Mouse (Mus musculus): ENCODE data around the gene Coro2b. TPM values are rescaled to one million over a fixed set of nuclear protein-coding genes. Genes with fewer than 3 reads are reported as not detected.
A peak's percentile ranks its signal among the peaks of the same experiment; 100 is the strongest.

Coro2b gene
- total and polyA plus RNA-seq, 2 experiments from 2014 or later: 31.6 to 53.2 TPM

- no peak overlapping the region for H3K4me3 ChIP-seq (ENCODE audit: low read depth, low read length)
- H3K4me2 ChIP-seq (ENCODE audit: low read depth): no peak overlapping the region
- H3K9me3 ChIP-seq (ENCODE audit: low read length): no peaks in the 10 kb centered on the region
- no peak overlapping the region for H3K27ac ChIP-seq (ENCODE audit: low read depth, low read length)
- no peak overlapping the region for H3K9ac ChIP-seq
- ATAC-seq (no peak), DNase-seq (no peak)
- TF ChIP-seq CTCF (IDR thresholded peaks at IDR 0.05; ENCODE audit: low read depth): no peak
- 47% methylated on average over 15 of the region's 15 CpGs for WGBS
- H3K4me1 ChIP-seq (ENCODE audit: insufficient read depth): peaks cover 22% of the 10 kb centered on the region
- H3K36me3 ChIP-seq (ENCODE audit: insufficient read depth): no peaks in the 10 kb centered on the region
- no peaks in the 10 kb centered on the region for H3K27me3 ChIP-seq (ENCODE audit: insufficient read depth, low read length)
Measured at GRCm38 (mm10) chr9:62522791-62523471, 13.9 kb downstream of the Coro2b start.

DNA sequence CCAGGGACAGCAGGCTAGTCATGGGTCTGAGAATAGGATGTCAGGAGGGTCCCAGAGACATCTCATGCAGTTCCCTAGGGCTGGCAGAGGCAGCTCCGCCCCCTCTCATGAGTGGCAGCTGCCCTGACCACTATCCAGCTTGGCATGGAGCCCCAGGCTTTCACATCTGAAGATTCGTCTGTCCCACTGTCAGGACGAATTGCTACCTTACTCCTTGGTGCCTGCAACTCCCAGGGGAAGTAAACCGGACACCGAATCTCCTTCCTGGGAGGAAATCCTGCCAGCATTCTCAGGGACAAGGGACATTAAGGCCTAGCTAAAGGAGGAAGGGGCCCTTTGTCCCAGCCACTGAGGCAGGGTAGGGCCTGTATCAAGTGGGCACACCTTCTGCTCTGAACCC, 14.6 kb downstream of the Coro2b start:
- no peak overlapping the region for H3K9ac ChIP-seq
- H3K4me1 ChIP-seq (ENCODE audit: insufficient read depth): peaks cover 22% of the 10 kb centered on the region
- no peaks in the 10 kb centered on the region for H3K36me3 ChIP-seq (ENCODE audit: insufficient read depth)
- TF ChIP-seq CTCF (IDR thresholded peaks at IDR 0.05; ENCODE audit: low read depth): no peak
- no peak overlapping the region for H3K4me2 ChIP-seq (ENCODE audit: low read depth)
- ATAC-seq (no peak), DNase-seq (no peak)
- 52% methylated on average over 5 of the region's 5 CpGs for WGBS
- 0 out of 2 replicates have a peak overlapping the region, but pooled peaks have one; percentile 35 for H3K27ac ChIP-seq (ENCODE audit: low read depth, low read length)
- no peaks in the 10 kb centered on the region for H3K9me3 ChIP-seq (ENCODE audit: low read length)
- no peak overlapping the region for H3K4me3 ChIP-seq (ENCODE audit: low read depth, low read length)
- H3K27me3 ChIP-seq (ENCODE audit: insufficient read depth, low read length): no peaks in the 10 kb centered on the region

GRCm38 (mm10) chr9:62521541-62521940, 15.3 kb downstream of the Coro2b start:
- H3K4me2 ChIP-seq (ENCODE audit: low read depth): 0 out of 2 replicates have a peak overlapping the region, but pooled peaks have one; percentile 13
- WGBS: 47% methylated on average over 9 of the region's 9 CpGs
- H3K27ac ChIP-seq (ENCODE audit: low read depth, low read length): peak overlapping the region; percentile 35
- 0 out of 2 replicates have a peak overlapping the region, but pooled peaks have one; percentile 10 for H3K9ac ChIP-seq
- no peak overlapping the region for H3K4me3 ChIP-seq (ENCODE audit: low read depth, low read length)
- no peaks in the 10 kb centered on the region for H3K36me3 ChIP-seq (ENCODE audit: insufficient read depth)
- no peak for ATAC-seq
- peaks cover 22% of the 10 kb centered on the region for H3K4me1 ChIP-seq (ENCODE audit: insufficient read depth)
- no peaks in the 10 kb centered on the region for H3K9me3 ChIP-seq (ENCODE audit: low read length)
- TF ChIP-seq CTCF (IDR thresholded peaks at IDR 0.05; ENCODE audit: low read depth): no peak
- no peaks in the 10 kb centered on the region for H3K27me3 ChIP-seq (ENCODE audit: insufficient read depth, low read length)
- DNase-seq: no peak

DNA sequence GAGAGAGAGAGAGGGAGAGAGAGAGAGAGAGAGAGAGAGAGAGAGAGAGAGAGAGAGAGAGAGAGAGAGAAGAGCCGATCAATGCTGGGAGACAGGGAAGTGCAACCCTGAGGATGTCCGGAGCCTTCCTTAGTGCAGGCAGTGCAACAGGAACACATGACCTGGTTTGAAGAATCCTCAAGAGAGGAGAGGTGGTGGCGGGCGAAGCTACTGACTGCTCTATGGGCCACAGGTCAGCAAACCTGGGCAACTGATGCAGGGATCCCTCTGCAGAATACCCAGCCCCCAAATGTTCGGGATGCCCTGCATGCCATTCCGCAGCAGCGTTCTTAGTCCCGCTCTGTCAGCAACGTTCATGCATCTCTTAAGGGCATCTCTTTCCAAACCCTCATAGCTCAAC, 15.9 kb downstream of the Coro2b start:
- no peak for ATAC-seq
- H3K9me3 ChIP-seq (ENCODE audit: low read length): no peaks in the 10 kb centered on the region
- H3K9ac ChIP-seq: no peak overlapping the region
- no peak for TF ChIP-seq CTCF (IDR thresholded peaks at IDR 0.05; ENCODE audit: low read depth)
- 45% methylated on average over 9 of the region's 9 CpGs for WGBS
- H3K27ac ChIP-seq (ENCODE audit: low read depth, low read length): peak overlapping the region; percentile 35; the same call in 1 of the 2 replicates
- H3K4me3 ChIP-seq (ENCODE audit: low read depth, low read length): no peak overlapping the region
- DNase-seq: no peak
- H3K4me1 ChIP-seq (ENCODE audit: insufficient read depth): peaks cover 22% of the 10 kb centered on the region
- H3K36me3 ChIP-seq (ENCODE audit: insufficient read depth): no peaks in the 10 kb centered on the region
- H3K27me3 ChIP-seq (ENCODE audit: insufficient read depth, low read length): no peaks in the 10 kb centered on the region
- H3K4me2 ChIP-seq (ENCODE audit: low read depth): 0 out of 2 replicates have a peak overlapping the region, but pooled peaks have one; percentile 13

GRCm38 (mm10) chr9:62519787-62520503, 16.9 kb downstream of the Coro2b start:
- Histone ChIP-seq H3K4me3 (ENCODE audit: low read depth, low read length) (no peak overlapping the region), H3K4me2 (ENCODE audit: low read depth) (no peak overlapping the region), H3K9ac (no peak overlapping the region), H3K27ac (ENCODE audit: low read depth, low read length) (peak overlapping the region; percentile 5; the same call in 1 of the 2 replicates), H3K36me3 (ENCODE audit: insufficient read depth) (no peaks in the 10 kb centered on the region), H3K27me3 (ENCODE audit: insufficient read depth, low read length) (no peaks in the 10 kb centered on the region), H3K9me3 (ENCODE audit: low read length) (no peaks in the 10 kb centered on the region), H3K4me1 (ENCODE audit: insufficient read depth) (peaks cover 22% of the 10 kb centered on the region)
- DNase-seq: no peak
- no peak for TF ChIP-seq CTCF (IDR thresholded peaks at IDR 0.05; ENCODE audit: low read depth)
- 0 out of 2 replicates have a peak, but pooled peaks have one; percentile 14 for ATAC-seq
- 42% methylated on average over 15 of the region's 15 CpGs for WGBS

DNA sequence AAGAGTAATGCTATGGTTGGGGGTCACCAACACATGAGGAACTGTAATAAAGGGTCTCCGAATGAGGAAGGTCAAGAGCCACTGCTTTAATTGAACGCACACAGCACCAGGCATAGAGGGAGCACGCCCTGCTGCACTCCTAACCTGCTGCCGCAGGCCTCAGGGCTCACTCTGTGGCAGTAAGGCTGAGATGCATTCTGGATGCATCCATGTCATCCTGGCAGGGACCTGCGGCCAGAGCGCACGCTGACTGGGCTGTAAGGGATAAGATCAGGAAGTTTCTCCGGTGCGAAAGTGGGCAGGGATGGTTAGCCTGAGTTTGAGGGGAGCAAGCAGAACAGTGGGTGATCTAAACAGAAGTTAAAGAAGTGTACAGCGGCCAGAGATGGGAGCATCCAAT, 17.5 kb downstream of the Coro2b start:
- WGBS: 79% methylated on average over 10 of the region's 10 CpGs
- ATAC-seq (no peak), DNase-seq (no peak)
- Histone ChIP-seq H3K36me3 (ENCODE audit: insufficient read depth) (no peaks in the 10 kb centered on the region), H3K9ac (no peak overlapping the region), H3K27ac (ENCODE audit: low read depth, low read length) (no peak overlapping the region), H3K4me1 (ENCODE audit: insufficient read depth) (peaks cover 22% of the 10 kb centered on the region), H3K9me3 (ENCODE audit: low read length) (no peaks in the 10 kb centered on the region), H3K4me3 (ENCODE audit: low read depth, low read length) (no peak overlapping the region), H3K27me3 (ENCODE audit: insufficient read depth, low read length) (no peaks in the 10 kb centered on the region), H3K4me2 (ENCODE audit: low read depth) (no peak overlapping the region)
- TF ChIP-seq CTCF (IDR thresholded peaks at IDR 0.05; ENCODE audit: low read depth): no peak

DNA sequence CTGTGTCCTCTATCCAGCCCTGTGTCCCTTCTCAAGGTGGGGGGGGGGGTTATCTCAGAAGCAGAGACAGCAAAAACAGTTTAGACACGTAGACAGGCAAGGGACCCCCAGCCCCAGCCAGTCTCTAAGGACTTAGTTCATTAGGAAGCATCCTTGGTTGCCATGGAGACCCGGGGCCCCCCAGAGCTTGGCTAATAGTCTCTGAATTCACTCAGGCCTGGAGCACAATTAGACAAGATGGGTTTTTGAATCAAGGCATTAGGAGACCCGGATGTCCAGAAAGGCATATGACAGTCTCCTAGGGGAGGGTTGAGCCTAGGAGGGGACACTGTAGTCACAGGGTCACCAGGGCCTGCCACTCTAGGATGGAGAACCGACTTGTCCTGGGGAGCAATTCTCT, 18.3 kb downstream of the Coro2b start:
- H3K27ac ChIP-seq (ENCODE audit: low read depth, low read length): no peak overlapping the region
- no peak overlapping the region for H3K4me2 ChIP-seq (ENCODE audit: low read depth)
- no peak overlapping the region for H3K9ac ChIP-seq
- peaks cover 28% of the 10 kb centered on the region for H3K4me1 ChIP-seq (ENCODE audit: insufficient read depth)
- H3K9me3 ChIP-seq (ENCODE audit: low read length): no peaks in the 10 kb centered on the region
- no peaks in the 10 kb centered on the region for H3K27me3 ChIP-seq (ENCODE audit: insufficient read depth, low read length)
- ATAC-seq: no peak
- 7% methylated on average over 4 of the region's 4 CpGs for WGBS
- H3K36me3 ChIP-seq (ENCODE audit: insufficient read depth): no peaks in the 10 kb centered on the region
- TF ChIP-seq CTCF (IDR thresholded peaks at IDR 0.05; ENCODE audit: low read depth): no peak
- DNase-seq: no peak
- no peak overlapping the region for H3K4me3 ChIP-seq (ENCODE audit: low read depth, low read length)

Data from forebrain, postnatal 0 days (tissue).